Mouse (Mus musculus): Measurements from ENCODE around the gene Itga6. TPM values are rescaled to one million over a fixed set of nuclear protein-coding genes. Genes with fewer than 3 reads are reported as not detected.
"Not testable (repeated sequence)": the region's sequence is repeated elsewhere in the genome, so short reads cannot be mapped to it uniquely, and the experiment has no call there.

Itga6 gene
- polyA plus RNA-seq, 1 experiment from 2014 or later: 47.6 TPM

GRCm38 (mm10) chr2:71897420-71897819 is 152.0 kb downstream of the Itga6 start:
- H3K4me1 ChIP-seq (replicated peaks): no peaks in the 10 kb centered on the region
- H3K4me2 ChIP-seq (replicated peaks): no peak overlapping the region
- H3K4me3 ChIP-seq (replicated peaks): no peak overlapping the region
- H3K9ac ChIP-seq: no peak overlapping the region
- H3K27ac ChIP-seq: no peak overlapping the region
- H3K9me3 ChIP-seq: no peaks in the 10 kb centered on the region
- H3K27me3 ChIP-seq (replicated peaks): no peaks in the 10 kb centered on the region
- peaks cover 10% of the 10 kb centered on the region; the same call in 1 of the 2 replicates for H3K36me3 ChIP-seq
- 89% methylated on average over 12 of the region's 12 CpGs for WGBS
- no peak for ATAC-seq

DNA sequence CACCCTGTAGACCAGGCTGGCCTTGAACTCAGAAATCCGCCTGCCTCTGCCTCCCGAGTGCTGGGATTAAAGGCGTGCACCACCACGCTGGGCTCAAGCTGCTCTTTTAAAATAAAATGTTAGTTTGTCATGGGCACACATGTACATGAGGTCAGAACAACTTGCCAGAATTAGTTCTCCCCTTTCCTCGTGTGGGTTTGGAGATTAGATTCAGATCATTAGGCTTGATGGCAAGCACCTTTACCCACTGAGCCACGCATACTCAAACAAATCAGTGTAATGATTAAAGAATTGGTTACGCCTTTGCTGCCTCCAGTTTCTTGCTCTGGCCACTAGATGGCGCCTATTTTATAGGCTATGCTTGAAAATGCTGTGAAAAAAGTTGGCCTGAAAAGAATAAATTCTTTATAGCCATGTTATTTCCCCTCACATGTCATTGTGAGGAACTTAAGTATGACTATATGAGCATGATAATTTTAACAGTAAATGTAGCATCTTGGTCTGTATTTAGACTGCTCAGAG is 153.0 kb downstream of the Itga6 start:
- Histone ChIP-seq H3K4me1 (replicated peaks) (no peaks in the 10 kb centered on the region), H3K4me2 (replicated peaks) (no peak overlapping the region), H3K27ac (no peak overlapping the region), H3K9me3 (no peaks in the 10 kb centered on the region), H3K36me3 (peaks cover 3% of the 10 kb centered on the region; the same call in 1 of the 2 replicates), H3K27me3 (replicated peaks) (no peaks in the 10 kb centered on the region), H3K9ac (no peak overlapping the region), H3K4me3 (replicated peaks) (no peak overlapping the region)
- ATAC-seq: no peak
- 54% methylated on average over 8 of the region's 8 CpGs for WGBS

DNA sequence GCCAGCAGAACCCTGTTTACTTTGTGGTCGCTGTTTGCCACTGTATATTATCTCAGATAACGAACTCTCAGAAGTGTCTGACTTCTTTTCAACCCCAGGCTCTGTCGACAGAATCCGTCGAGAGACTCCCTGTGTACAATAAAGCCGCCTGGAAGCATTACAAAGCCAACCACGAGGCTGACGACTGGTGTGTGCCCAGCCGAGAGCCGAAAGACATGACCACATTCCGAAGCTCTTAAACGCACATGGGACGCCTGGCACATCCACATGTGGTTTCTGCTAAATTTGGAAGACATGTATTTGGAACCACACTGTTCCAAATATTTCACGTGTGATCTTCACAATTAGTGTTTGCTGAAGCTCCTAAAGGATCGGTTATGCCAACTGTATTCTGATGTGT is 154.5 kb downstream of the Itga6 start:
- H3K9ac ChIP-seq: no peak overlapping the region
- WGBS: 86% methylated on average over 15 of the region's 15 CpGs
- H3K4me3 ChIP-seq (replicated peaks): no peak overlapping the region
- no peak overlapping the region for H3K27ac ChIP-seq
- no peaks in the 10 kb centered on the region for H3K27me3 ChIP-seq (replicated peaks)
- H3K4me1 ChIP-seq (replicated peaks): no peaks in the 10 kb centered on the region
- H3K36me3 ChIP-seq: peaks cover 3% of the 10 kb centered on the region; the same call in 1 of the 2 replicates
- no peaks in the 10 kb centered on the region for H3K9me3 ChIP-seq
- H3K4me2 ChIP-seq (replicated peaks): no peak overlapping the region
- ATAC-seq: no peak

GRCm38 (mm10) chr2:71905154-71905553 is 159.7 kb downstream of the Itga6 start:
- H3K4me3 ChIP-seq (replicated peaks): no peak overlapping the region
- H3K27ac ChIP-seq: no peak overlapping the region
- no peaks in the 10 kb centered on the region for H3K4me1 ChIP-seq (replicated peaks)
- 88% methylated on average over 7 of the region's 7 CpGs for WGBS
- no peak for ATAC-seq
- H3K4me2 ChIP-seq (replicated peaks): no peak overlapping the region
- no peaks in the 10 kb centered on the region for H3K9me3 ChIP-seq
- H3K27me3 ChIP-seq (replicated peaks): no peaks in the 10 kb centered on the region
- peaks cover 3% of the 10 kb centered on the region; the same call in 1 of the 2 replicates for H3K36me3 ChIP-seq
- H3K9ac ChIP-seq: no peak overlapping the region

DNA sequence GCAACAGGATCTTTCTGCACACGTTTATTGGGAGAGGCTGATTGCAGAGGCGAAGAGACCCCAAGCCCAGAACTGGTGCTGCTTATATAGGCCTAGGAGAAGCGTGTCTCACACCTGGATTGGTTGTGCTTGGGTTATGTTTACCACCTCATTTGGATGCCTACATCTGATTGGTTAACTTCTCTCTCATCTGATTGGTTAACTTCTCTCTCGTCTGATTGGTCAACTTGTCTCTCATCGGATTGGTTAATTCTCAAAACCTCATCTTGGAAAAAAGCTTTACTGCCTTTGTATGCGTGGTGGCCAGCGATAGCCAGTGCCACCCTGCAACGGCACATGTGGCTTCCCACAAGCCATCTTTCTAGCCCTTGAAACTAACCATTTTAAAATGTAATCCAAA is 160.9 kb downstream of the Itga6 start:
- not testable (repeated sequence) for H3K9me3 ChIP-seq; H3K4me1 ChIP-seq (replicated peaks); ATAC-seq; H3K9ac ChIP-seq; H3K27me3 ChIP-seq (replicated peaks); H3K36me3 ChIP-seq; H3K4me2 ChIP-seq (replicated peaks); H3K4me3 ChIP-seq (replicated peaks); H3K27ac ChIP-seq
- WGBS: 92% methylated on average over 8 of the region's 8 CpGs

Other genes starting within 250 kb of the Itga6 start
- gene Dlx1, start 217.5 kb upstream of the Itga6 start, polyA plus RNA-seq (2015; fragmentation: Nextera tagmentation; extraction: Ambion mirVana): 7.1 and 7.8 TPM in 2 replicates
- gene Dlx2, start 198.9 kb upstream of the Itga6 start, polyA plus RNA-seq (2015; fragmentation: Nextera tagmentation; extraction: Ambion mirVana): 3.2 and 4.7 TPM in 2 replicates
- gene Pdk1, start 127.6 kb downstream of the Itga6 start, polyA plus RNA-seq (2015; fragmentation: Nextera tagmentation; extraction: Ambion mirVana): 66.8 and 78.3 TPM in 2 replicates
- gene Rapgef4, start 235.6 kb downstream of the Itga6 start, polyA plus RNA-seq (2015; fragmentation: Nextera tagmentation; extraction: Ambion mirVana): 2.1 and 3.0 TPM in 2 replicates

Data from intestine, embryonic 15.5 days (tissue).